Mouse (Mus musculus): ENCODE measurements at regions not wholly inside any gene's neighbourhood (a gene's known extent, or its start where the extent isn't known, plus 50 kb on each side); places are given as distances from the start of the nearest gene placed in this dataset.

DNA sequence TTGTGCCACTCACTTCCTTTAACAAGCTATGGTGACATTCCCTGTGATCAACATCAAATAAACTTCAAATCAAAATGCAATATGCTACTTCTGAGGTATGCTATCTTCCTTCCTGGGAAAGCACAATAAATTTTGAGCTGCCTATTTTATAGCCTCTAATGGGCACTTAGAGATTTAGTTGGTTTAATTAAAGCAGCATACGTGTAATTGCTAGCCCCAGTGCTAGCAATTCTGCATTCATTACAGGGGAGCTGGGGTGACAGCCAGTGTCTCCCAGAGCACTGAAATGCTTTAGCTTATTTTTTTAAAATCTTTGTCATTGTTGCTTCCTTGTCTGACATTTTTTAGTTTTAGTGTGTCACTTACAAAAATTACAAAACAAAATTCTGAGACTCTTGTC lies 355.8 kb downstream of the Rnd3 start:
- no peak overlapping the region for H3K27ac ChIP-seq (ENCODE audit: low read depth)
- ATAC-seq (no peak), DNase-seq (no peak)
- no peaks in the 10 kb centered on the region for H3K4me1 ChIP-seq (ENCODE audit: insufficient read depth)
- 88% methylated on average over 1 of the region's 1 CpGs for WGBS (ENCODE audit: insufficient replicate concordance)
- H3K27me3 ChIP-seq (ENCODE audit: insufficient read depth, low read length), result no peaks in the 10 kb centered on the region
- TF ChIP-seq CTCF (IDR thresholded peaks at IDR 0.05; ENCODE audit: low read depth) (no peak), EP300 (IDR thresholded peaks at IDR 0.05; ENCODE audit: low read depth) (no peak)
- H3K9ac ChIP-seq (replicated peaks), result no peak overlapping the region
- no peak overlapping the region for H3K4me3 ChIP-seq (ENCODE audit: low read depth, low read length)
- no peak overlapping the region for H3K4me2 ChIP-seq (ENCODE audit: low read depth, low read length)
- H3K36me3 ChIP-seq (replicated peaks; ENCODE audit: insufficient read depth, low read length), result no peaks in the 10 kb centered on the region
- no peaks in the 10 kb centered on the region for H3K9me3 ChIP-seq (ENCODE audit: low read length)

DNA sequence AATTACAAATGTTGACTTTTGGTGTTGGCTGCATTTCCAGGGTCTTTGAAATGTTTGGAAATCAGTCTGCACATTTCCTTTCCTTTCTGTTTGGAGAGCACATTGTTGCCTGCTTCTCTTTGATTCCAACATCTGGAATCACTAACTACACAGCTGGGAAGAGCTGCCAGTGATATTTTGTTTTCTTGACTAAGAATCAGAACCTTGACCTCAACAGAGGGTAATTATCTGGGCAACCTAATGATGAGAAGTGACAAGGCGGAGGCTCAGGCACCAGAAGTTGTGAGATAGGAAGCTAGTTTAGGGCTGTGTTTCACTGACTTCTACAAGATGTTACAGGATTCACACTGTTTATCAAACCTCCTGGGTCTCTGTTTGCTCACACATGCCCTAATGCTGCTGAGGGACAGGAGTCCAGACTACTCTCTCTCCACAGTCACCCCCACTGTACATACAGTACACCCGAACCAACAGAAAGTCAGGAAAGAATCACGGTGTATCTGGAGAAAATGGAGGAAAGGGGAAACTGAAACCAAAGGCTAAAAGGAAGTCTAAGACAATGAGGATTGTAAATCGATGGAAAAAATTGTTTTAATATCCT lies 359.8 kb downstream of the Rnd3 start:
- H3K27me3 ChIP-seq (ENCODE audit: insufficient read depth, low read length), result no peaks in the 10 kb centered on the region
- H3K27ac ChIP-seq (ENCODE audit: low read depth), result peak overlapping the region; percentile 62
- H3K4me2 ChIP-seq (ENCODE audit: low read depth, low read length), result peak overlapping the region; percentile 34
- no peak for ATAC-seq
- DNase-seq, result no peak
- H3K36me3 ChIP-seq (replicated peaks; ENCODE audit: insufficient read depth, low read length), result no peaks in the 10 kb centered on the region
- H3K4me1 ChIP-seq (ENCODE audit: insufficient read depth), result no peaks in the 10 kb centered on the region
- TF ChIP-seq CTCF (IDR thresholded peaks at IDR 0.05; ENCODE audit: low read depth), result no peak
- H3K9ac ChIP-seq (replicated peaks), result no peak overlapping the region; the same call in 1 of the 2 replicates
- no peak overlapping the region for H3K4me3 ChIP-seq (ENCODE audit: low read depth, low read length)
- no peaks in the 10 kb centered on the region for H3K9me3 ChIP-seq (ENCODE audit: low read length)
- WGBS (ENCODE audit: insufficient replicate concordance), result 33% methylated on average over 4 of the region's 4 CpGs

DNA sequence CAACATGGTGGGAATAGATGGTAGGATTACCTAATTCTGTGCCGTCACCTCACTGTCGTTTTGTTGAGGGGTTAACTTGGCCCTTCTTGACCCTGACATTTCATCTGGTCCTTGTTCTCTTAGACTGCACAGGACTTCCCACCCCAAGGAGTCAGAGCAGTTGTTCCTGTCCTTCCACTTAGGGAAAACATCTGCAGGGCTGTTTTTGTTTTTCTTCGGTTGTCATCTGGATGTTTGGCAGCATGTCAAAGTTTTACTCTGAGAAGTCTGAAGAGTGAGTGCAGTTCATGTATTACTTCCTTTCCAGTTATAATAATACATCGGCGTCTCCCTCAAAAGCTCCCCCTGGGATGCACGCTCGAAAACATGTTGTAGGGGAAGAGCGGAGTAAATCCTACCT lies 376.8 kb downstream of the Rnd3 start:
- no peak overlapping the region for H3K4me2 ChIP-seq (ENCODE audit: low read depth, low read length)
- TF ChIP-seq EP300 (IDR thresholded peaks at IDR 0.05; ENCODE audit: low read depth), result no peak
- no peak for TF ChIP-seq CTCF (IDR thresholded peaks at IDR 0.05; ENCODE audit: low read depth)
- 76% methylated on average over 8 of the region's 8 CpGs for WGBS (ENCODE audit: insufficient replicate concordance)
- no peaks in the 10 kb centered on the region for H3K4me1 ChIP-seq (ENCODE audit: insufficient read depth)
- no peak overlapping the region for H3K9ac ChIP-seq (replicated peaks)
- no peak overlapping the region for H3K4me3 ChIP-seq (ENCODE audit: low read depth, low read length)
- H3K27ac ChIP-seq (ENCODE audit: low read depth), result no peak overlapping the region
- H3K27me3 ChIP-seq (ENCODE audit: insufficient read depth, low read length), result no peaks in the 10 kb centered on the region
- no peak for ATAC-seq
- no peaks in the 10 kb centered on the region for H3K36me3 ChIP-seq (replicated peaks; ENCODE audit: insufficient read depth, low read length)
- DNase-seq, result no peak
- H3K9me3 ChIP-seq (ENCODE audit: low read length), result no peaks in the 10 kb centered on the region

DNA sequence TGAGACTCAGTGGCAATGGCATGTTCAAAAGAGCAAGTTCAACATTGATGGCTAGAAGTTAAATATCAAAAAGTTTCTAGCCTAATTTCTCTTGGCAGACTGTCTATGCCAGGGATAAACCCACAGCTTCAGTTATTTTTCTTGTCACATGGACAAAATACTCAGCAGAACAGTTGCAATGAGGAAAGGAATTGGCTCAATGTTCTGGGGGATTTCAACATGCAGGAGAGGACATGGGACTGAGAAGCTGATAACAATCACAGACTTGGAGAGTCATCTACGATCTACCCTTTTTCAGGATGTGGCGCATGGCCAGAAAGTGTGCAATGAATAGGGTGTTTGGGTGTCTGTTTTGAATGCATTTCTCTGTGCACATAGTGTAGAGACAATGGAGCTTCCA lies 389.9 kb downstream of the Rnd3 start:
- Histone ChIP-seq H3K9me3 (ENCODE audit: low read length) (no peaks in the 10 kb centered on the region), H3K4me3 (ENCODE audit: low read depth, low read length) (no peak overlapping the region), H3K4me1 (ENCODE audit: insufficient read depth) (no peaks in the 10 kb centered on the region), H3K9ac (replicated peaks) (no peak overlapping the region), H3K4me2 (ENCODE audit: low read depth, low read length) (no peak overlapping the region), H3K27me3 (ENCODE audit: insufficient read depth, low read length) (no peaks in the 10 kb centered on the region), H3K27ac (ENCODE audit: low read depth) (no peak overlapping the region), H3K36me3 (replicated peaks; ENCODE audit: insufficient read depth, low read length) (no peaks in the 10 kb centered on the region)
- DNase-seq (no peak), ATAC-seq (no peak)
- no peak for TF ChIP-seq EP300 (IDR thresholded peaks at IDR 0.05; ENCODE audit: low read depth)
- TF ChIP-seq CTCF (IDR thresholded peaks at IDR 0.05; ENCODE audit: low read depth), result no peak
- WGBS (ENCODE audit: insufficient replicate concordance), result 72% methylated on average over 2 of the region's 2 CpGs

DNA sequence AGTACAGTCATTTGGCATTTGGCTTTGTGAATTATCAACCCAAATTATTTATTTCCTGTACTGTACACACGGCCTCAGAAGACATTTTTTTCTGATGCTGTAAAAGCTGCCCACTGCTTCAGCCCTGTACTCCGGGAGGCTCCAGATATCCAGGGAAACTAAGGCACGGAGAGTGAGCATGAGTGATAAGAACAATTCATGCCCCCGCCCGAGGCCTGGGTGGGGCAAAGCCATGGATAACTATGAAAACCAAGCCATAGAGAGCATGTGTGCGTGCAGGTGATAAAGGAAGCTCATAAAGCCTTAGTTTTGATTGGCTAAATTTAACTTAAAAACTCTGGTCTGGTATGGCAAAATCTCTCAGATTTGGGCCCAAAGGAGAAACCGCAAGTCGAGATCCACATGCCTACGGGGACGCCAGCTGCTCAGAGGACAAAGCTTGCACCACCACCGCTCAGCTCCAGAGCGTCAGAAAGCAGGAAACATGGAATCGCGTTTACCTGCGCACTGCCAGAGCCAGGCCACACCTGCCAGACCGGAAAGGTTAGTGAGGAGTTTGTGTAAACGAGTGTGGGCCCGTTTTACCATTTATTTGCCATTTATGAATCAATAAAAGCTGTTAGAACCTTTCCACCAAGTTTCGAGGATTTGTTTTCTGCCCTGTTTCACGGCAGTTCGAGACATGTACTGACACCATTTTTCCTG lies 390.9 kb downstream of the Rnd3 start:
- no peaks in the 10 kb centered on the region for H3K27me3 ChIP-seq (ENCODE audit: insufficient read depth, low read length)
- TF ChIP-seq EP300 (IDR thresholded peaks at IDR 0.05; ENCODE audit: low read depth) (no peak), CTCF (IDR thresholded peaks at IDR 0.05; ENCODE audit: low read depth) (no peak)
- no peak overlapping the region for H3K4me2 ChIP-seq (ENCODE audit: low read depth, low read length)
- H3K36me3 ChIP-seq (replicated peaks; ENCODE audit: insufficient read depth, low read length), result no peaks in the 10 kb centered on the region
- no peak overlapping the region for H3K9ac ChIP-seq (replicated peaks)
- 77% methylated on average over 21 of the region's 21 CpGs for WGBS (ENCODE audit: insufficient replicate concordance)
- no peak overlapping the region for H3K27ac ChIP-seq (ENCODE audit: low read depth)
- no peaks in the 10 kb centered on the region for H3K9me3 ChIP-seq (ENCODE audit: low read length)
- no peak overlapping the region for H3K4me3 ChIP-seq (ENCODE audit: low read depth, low read length)
- no peak for ATAC-seq
- no peak for DNase-seq
- no peaks in the 10 kb centered on the region for H3K4me1 ChIP-seq (ENCODE audit: insufficient read depth)

DNA sequence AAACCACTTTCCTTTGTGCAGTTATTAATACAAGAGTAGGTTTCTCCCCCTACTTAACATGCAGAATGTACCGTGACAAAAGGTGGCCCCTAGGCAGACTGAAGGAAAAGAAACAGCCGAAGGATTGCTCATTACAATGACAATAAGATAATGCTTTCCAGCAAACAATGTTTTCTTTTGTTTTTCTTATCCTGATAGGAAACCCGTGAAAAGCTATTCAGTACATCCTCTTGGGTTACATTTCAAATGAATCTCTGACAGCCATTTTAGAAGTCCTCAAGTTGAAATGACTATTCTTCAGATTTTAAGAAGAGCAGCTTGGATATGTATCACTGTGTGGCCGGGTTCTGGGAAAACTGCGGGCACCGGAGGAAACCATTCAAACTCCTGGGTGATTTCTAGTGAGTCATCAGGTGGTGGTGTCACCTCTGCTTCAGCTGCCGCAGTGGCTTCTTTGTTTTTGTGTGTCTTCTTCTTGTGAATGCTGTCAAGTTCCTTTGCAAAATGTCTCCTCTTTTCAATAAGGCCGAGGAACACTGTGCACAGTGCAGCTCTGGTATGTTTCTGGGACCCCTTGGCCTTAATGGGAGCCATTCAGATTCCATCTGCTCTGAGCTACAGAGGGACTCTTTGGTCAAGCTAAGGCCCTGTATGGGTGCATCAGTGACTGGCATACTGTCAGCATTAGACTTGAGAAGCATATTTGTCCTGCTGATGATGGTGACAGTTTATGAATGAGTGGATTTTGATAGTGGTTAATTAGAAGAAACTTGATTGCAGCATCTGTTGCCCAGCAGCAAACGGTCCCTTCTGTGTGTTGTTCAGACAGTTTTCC lies 393.1 kb downstream of the Rnd3 start:
- Histone ChIP-seq H3K36me3 (replicated peaks; ENCODE audit: insufficient read depth, low read length) (no peaks in the 10 kb centered on the region), H3K4me3 (ENCODE audit: low read depth, low read length) (no peak overlapping the region), H3K9me3 (ENCODE audit: low read length) (no peaks in the 10 kb centered on the region), H3K27ac (ENCODE audit: low read depth) (no peak overlapping the region), H3K27me3 (ENCODE audit: insufficient read depth, low read length) (no peaks in the 10 kb centered on the region), H3K9ac (replicated peaks) (no peak overlapping the region), H3K4me2 (ENCODE audit: low read depth, low read length) (no peak overlapping the region), H3K4me1 (ENCODE audit: insufficient read depth) (no peaks in the 10 kb centered on the region)
- DNase-seq (no peak), ATAC-seq (no peak)
- TF ChIP-seq CTCF (IDR thresholded peaks at IDR 0.05; ENCODE audit: low read depth), result no peak
- no peak for TF ChIP-seq EP300 (IDR thresholded peaks at IDR 0.05; ENCODE audit: low read depth)
- WGBS (ENCODE audit: insufficient replicate concordance), result 65% methylated on average over 9 of the region's 9 CpGs

Data from liver, postnatal 0 days (tissue).